Mouse (Mus musculus) kidney, embryonic 16.5 days (tissue): Measurements from ENCODE around the gene Proca1. TPM values are rescaled to one million over a fixed set of nuclear protein-coding genes. Genes with fewer than 3 reads are reported as not detected.

Source experiments
- ATAC-seq: fragments of 200-750 bp; cut with Nextera tagmentation; 2 replicates; pipeline ENCODE4 v1.8.0; 2017; ENCODE audit warnings: moderate TSS enrichment; ENCODE audit not compliant: low FRiP score, low TSS enrichment
- H3K27ac ChIP-seq: fragments of 300-500 bp; sonication (generic); 2 replicates; pipeline ENCODE4 v1.5.1; 2014; ENCODE audit warnings: low read length
- H3K27me3 ChIP-seq: fragments of 300-500 bp; sonication (generic); 2 replicates; pipeline ENCODE4 v1.6.1; 2014; ENCODE audit warnings: low read length, control low read depth, mixed read lengths; ENCODE audit not compliant: insufficient read depth
- H3K36me3 ChIP-seq: fragments of 300-500 bp; sonication (generic); 2 replicates; pipeline ENCODE4 v1.6.1; 2014; ENCODE audit warnings: low read length, control low read depth, mixed read lengths; ENCODE audit not compliant: insufficient read depth
- H3K4me1 ChIP-seq: fragments of 300-500 bp; sonication (generic); 2 replicates; pipeline ENCODE4 v1.6.1; 2014; ENCODE audit warnings: low read length, control low read depth, mixed read lengths; ENCODE audit not compliant: insufficient read depth
- H3K4me2 ChIP-seq: fragments of 300-500 bp; sonication (generic); replicated peaks from 2 replicates; pipeline ENCODE4 v1.6.1; 2014; ENCODE audit warnings: low read depth, low read length
- H3K4me3 ChIP-seq: fragments of 300-500 bp; sonication (generic); 2 replicates; pipeline ENCODE4 v1.5.1; 2014; ENCODE audit warnings: mild to moderate bottlenecking, low read length
- H3K9ac ChIP-seq: fragments of 300-500 bp; sonication (generic); replicated peaks from 2 replicates; pipeline ENCODE4 v1.6.1; 2014; ENCODE audit warnings: low read length
- H3K9me3 ChIP-seq: fragments of 300-500 bp; sonication (generic); 2 replicates; pipeline ENCODE4 v1.6.1; 2016; ENCODE audit warnings: low read length, control low read depth
- WGBS: fragments of 180-500 bp; shearing (Covaris S2); extraction: QIAGEN DNeasy Blood & Tissue Kit; methylation state at CpG from one replicate; pipeline ENCODE4 v1.1.7; 2014; 5-methylcytosine and 5-hydroxymethylcytosine counted together
- polyA plus RNA-seq: library from polyadenylated mRNA; unstranded; fragments of >200 nt; fragmentation: Nextera tagmentation; extraction: Ambion mirVana; gene quantifications from 2 replicates; pipeline ENCODE4 v1.2.1, GENCODE M21; 2015

The Proca1 gene
- polyA plus RNA-seq, 1 experiment from 2014 or later, result 4.5 TPM

- no peak overlapping the region for H3K4me3 ChIP-seq
- H3K9me3 ChIP-seq, result no peaks in the 10 kb centered on the region
- peaks cover 63% of the 10 kb centered on the region for H3K36me3 ChIP-seq
- ATAC-seq, result no peak
- H3K9ac ChIP-seq, result no peak overlapping the region
- H3K4me1 ChIP-seq, result peaks cover 12% of the 10 kb centered on the region
- H3K27me3 ChIP-seq, result no peaks in the 10 kb centered on the region
- no peak overlapping the region for H3K27ac ChIP-seq
- WGBS, result 86% methylated on average over 7 of the region's 7 CpGs
- H3K4me2 ChIP-seq, result no peak overlapping the region
Measured at GRCm38 (mm10) chr11:78207190-78207589, 14.0 kb downstream of the Proca1 start.

GRCm38 (mm10) chr11:78209886-78210285 is 16.7 kb downstream of the Proca1 start:
- Histone ChIP-seq H3K4me1 (peaks cover 12% of the 10 kb centered on the region), H3K4me2 (no peak overlapping the region), H3K36me3 (peaks cover 80% of the 10 kb centered on the region), H3K27ac (no peak overlapping the region), H3K27me3 (no peaks in the 10 kb centered on the region), H3K9me3 (no peaks in the 10 kb centered on the region), H3K4me3 (no peak overlapping the region), H3K9ac (no peak overlapping the region)
- WGBS, result 94% methylated on average over 6 of the region's 6 CpGs
- no peak for ATAC-seq

GRCm38 (mm10) chr11:78210615-78211014 is 17.4 kb downstream of the Proca1 start:
- Histone ChIP-seq H3K9ac (no peak overlapping the region), H3K4me3 (no peak overlapping the region), H3K4me1 (peaks cover 8% of the 10 kb centered on the region), H3K9me3 (no peaks in the 10 kb centered on the region), H3K27me3 (no peaks in the 10 kb centered on the region), H3K27ac (no peak overlapping the region), H3K4me2 (no peak overlapping the region), H3K36me3 (peaks cover 82% of the 10 kb centered on the region)
- no peak for ATAC-seq
- 64% methylated on average over 7 of the region's 7 CpGs for WGBS

GRCm38 (mm10) chr11:78211513-78211912 is 18.3 kb downstream of the Proca1 start:
- WGBS, result 87% methylated on average over 5 of the region's 5 CpGs
- Histone ChIP-seq H3K36me3 (peaks cover 88% of the 10 kb centered on the region), H3K4me1 (no peaks in the 10 kb centered on the region; the same call in 1 of the 2 replicates), H3K27ac (no peak overlapping the region), H3K27me3 (no peaks in the 10 kb centered on the region), H3K4me3 (no peak overlapping the region), H3K9ac (no peak overlapping the region), H3K4me2 (no peak overlapping the region), H3K9me3 (no peaks in the 10 kb centered on the region)
- ATAC-seq, result no peak

- no peak for ATAC-seq
- no peaks in the 10 kb centered on the region for H3K4me1 ChIP-seq
Measured at GRCm38 (mm10) chr11:78213086-78213817, 20.1 kb downstream of the Proca1 start.

GRCm38 (mm10) chr11:78215709-78216317 is 22.6 kb downstream of the Proca1 start:
- Histone ChIP-seq H3K4me3 (no peak overlapping the region), H3K9me3 (no peaks in the 10 kb centered on the region), H3K4me1 (no peaks in the 10 kb centered on the region), H3K9ac (no peak overlapping the region), H3K27ac (no peak overlapping the region), H3K27me3 (no peaks in the 10 kb centered on the region), H3K36me3 (peaks cover 87% of the 10 kb centered on the region), H3K4me2 (no peak overlapping the region)
- ATAC-seq, result no peak
- WGBS, result 84% methylated on average over 11 of the region's 11 CpGs

More at GRCm38 (mm10) chr11:78213086-78213817, 20.1 kb downstream of the Proca1 start:
- no peaks in the 10 kb centered on the region for H3K9me3 ChIP-seq
- 91% methylated on average over 14 of the region's 14 CpGs for WGBS
- H3K4me2 ChIP-seq, result no peak overlapping the region
- peaks cover 88% of the 10 kb centered on the region for H3K36me3 ChIP-seq
- no peaks in the 10 kb centered on the region for H3K27me3 ChIP-seq
- H3K9ac ChIP-seq, result no peak overlapping the region
- H3K27ac ChIP-seq, result no peak overlapping the region
- H3K4me3 ChIP-seq, result no peak overlapping the region

- H3K9ac ChIP-seq, result no peak overlapping the region
- no peak overlapping the region for H3K4me2 ChIP-seq
- 97% methylated on average over 4 of the region's 4 CpGs for WGBS
- no peak overlapping the region for H3K27ac ChIP-seq
- no peak for ATAC-seq
- H3K9me3 ChIP-seq, result no peaks in the 10 kb centered on the region
- H3K4me1 ChIP-seq, result no peaks in the 10 kb centered on the region
- no peaks in the 10 kb centered on the region for H3K27me3 ChIP-seq
- no peak overlapping the region for H3K4me3 ChIP-seq
- H3K36me3 ChIP-seq, result peaks cover 90% of the 10 kb centered on the region
Measured at GRCm38 (mm10) chr11:78223586-78223985, 30.4 kb downstream of the Proca1 start.

- WGBS, result 92% methylated on average over 6 of the region's 6 CpGs
- Histone ChIP-seq H3K36me3 (peaks cover 69% of the 10 kb centered on the region), H3K4me3 (no peak overlapping the region), H3K9me3 (no peaks in the 10 kb centered on the region), H3K27me3 (no peaks in the 10 kb centered on the region), H3K9ac (no peak overlapping the region), H3K4me1 (no peaks in the 10 kb centered on the region), H3K4me2 (no peak overlapping the region), H3K27ac (no peak overlapping the region)
- no peak for ATAC-seq
Measured at GRCm38 (mm10) chr11:78231518-78231917, 38.3 kb downstream of the Proca1 start.

GRCm38 (mm10) chr11:78240193-78240857 is 47.1 kb downstream of the Proca1 start:
- no peak for ATAC-seq
- no peak overlapping the region for H3K4me3 ChIP-seq
- no peak overlapping the region for H3K4me2 ChIP-seq
- no peak overlapping the region for H3K9ac ChIP-seq
- no peak overlapping the region for H3K27ac ChIP-seq
- 91% methylated on average over 9 of the region's 9 CpGs for WGBS
- H3K4me1 ChIP-seq, result peaks cover 9% of the 10 kb centered on the region
- peaks cover 16% of the 10 kb centered on the region for H3K36me3 ChIP-seq
- H3K9me3 ChIP-seq, result no peaks in the 10 kb centered on the region
- H3K27me3 ChIP-seq, result no peaks in the 10 kb centered on the region

- H3K27ac ChIP-seq, result peak overlapping the region; percentile 97
- H3K9ac ChIP-seq, result peak overlapping the region; percentile 88
- H3K4me1 ChIP-seq, result peaks cover 22% of the 10 kb centered on the region
- H3K9me3 ChIP-seq, result no peaks in the 10 kb centered on the region
- peak overlapping the region; percentile 75 for H3K4me3 ChIP-seq
- WGBS, result under 1% methylated on average over 19 of the region's 19 CpGs
- no peaks in the 10 kb centered on the region for H3K27me3 ChIP-seq
- H3K4me2 ChIP-seq, result peak overlapping the region; percentile 76
- peaks cover 5% of the 10 kb centered on the region; the same call in 1 of the 2 replicates for H3K36me3 ChIP-seq
- no peak; the same call in 1 of the 2 replicates for ATAC-seq
Measured at GRCm38 (mm10) chr11:78245261-78245626, 52.1 kb downstream of the Proca1 start.
